Mouse (Mus musculus) forebrain, embryonic 16.5 days (tissue): Measurements from ENCODE around the gene Vmo1. TPM values are rescaled to one million over a fixed set of nuclear protein-coding genes. Genes with fewer than 3 reads are reported as not detected.

ENCODE experiments used
- ATAC-seq: fragments of 200-750 bp; cut with Nextera tagmentation; 2 replicates; pipeline ENCODE4 v1.8.0; 2017; ENCODE audit warnings: mild to moderate bottlenecking, moderate library complexity
- H3K27ac ChIP-seq: fragments of 300-500 bp; sonication (generic); 2 replicates; pipeline ENCODE4 v1.5.1; 2014; ENCODE audit warnings: low read length, control low read depth
- H3K27me3 ChIP-seq: fragments of 300-500 bp; sonication (generic); replicated peaks from 2 replicates; pipeline ENCODE4 v1.6.1; 2014; ENCODE audit warnings: low read length; ENCODE audit not compliant: control insufficient read depth, insufficient read depth
- H3K36me3 ChIP-seq: fragments of 300-500 bp; sonication (generic); 2 replicates; pipeline ENCODE4 v1.6.1; 2014; ENCODE audit not compliant: control insufficient read depth, insufficient read depth
- H3K4me1 ChIP-seq: fragments of 300-500 bp; sonication (generic); replicated peaks from 2 replicates; pipeline ENCODE4 v1.6.1; 2014; ENCODE audit warnings: low read length; ENCODE audit not compliant: control insufficient read depth, insufficient read depth
- H3K4me2 ChIP-seq: fragments of 300-500 bp; sonication (generic); 2 replicates; pipeline ENCODE4 v1.6.1; 2014; ENCODE audit warnings: mild to moderate bottlenecking, low read length, control low read depth
- H3K4me3 ChIP-seq: fragments of 300-500 bp; sonication (generic); replicated peaks from 2 replicates; pipeline ENCODE4 v1.5.1; 2014; ENCODE audit warnings: mild to moderate bottlenecking, low read length, control low read depth
- H3K9ac ChIP-seq: fragments of 300-500 bp; sonication (generic); replicated peaks from 2 replicates; pipeline ENCODE4 v1.6.1; 2014; ENCODE audit warnings: low read depth, low read length, control low read depth
- H3K9me3 ChIP-seq: fragments of 300-500 bp; sonication (generic); 2 replicates; pipeline ENCODE4 v1.6.1; 2016; ENCODE audit warnings: low read length; ENCODE audit not compliant: control insufficient read depth
- WGBS: fragments of 180-500 bp; shearing (Covaris S2); extraction: QIAGEN DNeasy Blood & Tissue Kit; methylation state at CpG from one replicate; pipeline ENCODE4 v1.1.7; 2014; 5-methylcytosine and 5-hydroxymethylcytosine counted together
- polyA plus RNA-seq: library from polyadenylated mRNA; unstranded; fragments of >200 nt; fragmentation: Nextera tagmentation; extraction: Ambion mirVana; gene quantifications from 2 replicates; pipeline ENCODE4 v1.2.1, GENCODE M21; 2015

The Vmo1 gene
- polyA plus RNA-seq, 1 experiment from 2014 or later, result not detected

GRCm38 (mm10) chr11:70511825-70512224 lies 2.6 kb downstream of the Vmo1 start:
- WGBS, result 88% methylated on average over 7 of the region's 7 CpGs
- Histone ChIP-seq H3K27ac (no peak overlapping the region), H3K9me3 (no peaks in the 10 kb centered on the region), H3K36me3 (no peaks in the 10 kb centered on the region), H3K4me2 (no peak overlapping the region), H3K27me3 (0 out of 2 replicates have a peak, but pooled peaks cover 2% of the 10 kb centered on the region), H3K4me3 (no peak overlapping the region), H3K9ac (no peak overlapping the region), H3K4me1 (peaks cover 4% of the 10 kb centered on the region; the same call in 1 of the 2 replicates)
- ATAC-seq, result no peak

- H3K4me3 ChIP-seq, result no peak overlapping the region
- no peak overlapping the region for H3K4me2 ChIP-seq
- H3K36me3 ChIP-seq, result no peaks in the 10 kb centered on the region
- H3K4me1 ChIP-seq, result peaks cover 4% of the 10 kb centered on the region; the same call in 1 of the 2 replicates
- 84% methylated on average over 2 of the region's 2 CpGs for WGBS
- H3K9me3 ChIP-seq, result no peaks in the 10 kb centered on the region
- no peak overlapping the region for H3K9ac ChIP-seq
- no peak overlapping the region for H3K27ac ChIP-seq
- no peak for ATAC-seq
- H3K27me3 ChIP-seq, result 0 out of 2 replicates have a peak, but pooled peaks cover 2% of the 10 kb centered on the region
These were observed 3.2 kb downstream of the Vmo1 start for GRCm38 (mm10) chr11:70511242-70511641.

- H3K36me3 ChIP-seq, result no peaks in the 10 kb centered on the region
- H3K9ac ChIP-seq, result peak overlapping the region; percentile 42; the same call in 1 of the 2 replicates
- H3K27me3 ChIP-seq, result 0 out of 2 replicates have a peak, but pooled peaks cover 2% of the 10 kb centered on the region
- peak overlapping the region; percentile 44 for H3K4me2 ChIP-seq
- ATAC-seq, result peak; percentile 52; the same call in 1 of the 2 replicates
- 8% methylated on average over 19 of the region's 19 CpGs for WGBS
- H3K27ac ChIP-seq, result no peak overlapping the region
- peaks cover 4% of the 10 kb centered on the region; the same call in 1 of the 2 replicates for H3K4me1 ChIP-seq
- H3K9me3 ChIP-seq, result no peaks in the 10 kb centered on the region
- 0 out of 2 replicates have a peak overlapping the region, but pooled peaks have one; percentile 14 for H3K4me3 ChIP-seq
These were observed 4.5 kb downstream of the Vmo1 start for GRCm38 (mm10) chr11:70509753-70510564.

- no peak overlapping the region for H3K4me3 ChIP-seq
- H3K27ac ChIP-seq, result no peak overlapping the region
- no peaks in the 10 kb centered on the region for H3K9me3 ChIP-seq
- 73% methylated on average over 7 of the region's 7 CpGs for WGBS
- ATAC-seq, result no peak
- H3K4me1 ChIP-seq, result peaks cover 4% of the 10 kb centered on the region; the same call in 1 of the 2 replicates
- no peaks in the 10 kb centered on the region for H3K36me3 ChIP-seq
- 0 out of 2 replicates have a peak, but pooled peaks cover 2% of the 10 kb centered on the region for H3K27me3 ChIP-seq
- no peak overlapping the region for H3K4me2 ChIP-seq
- H3K9ac ChIP-seq, result no peak overlapping the region
These were observed 7.4 kb downstream of the Vmo1 start for GRCm38 (mm10) chr11:70506962-70507515.

GRCm38 (mm10) chr11:70506385-70506784 lies 8.0 kb downstream of the Vmo1 start:
- ATAC-seq, result no peak
- Histone ChIP-seq H3K9me3 (no peaks in the 10 kb centered on the region), H3K9ac (no peak overlapping the region), H3K4me2 (no peak overlapping the region), H3K27ac (no peak overlapping the region), H3K27me3 (0 out of 2 replicates have a peak, but pooled peaks cover 2% of the 10 kb centered on the region), H3K36me3 (no peaks in the 10 kb centered on the region), H3K4me3 (no peak overlapping the region), H3K4me1 (peaks cover 4% of the 10 kb centered on the region; the same call in 1 of the 2 replicates)
- 30% methylated on average over 4 of the region's 4 CpGs for WGBS

GRCm38 (mm10) chr11:70504970-70505369 lies 9.4 kb downstream of the Vmo1 start, which contains the start of gene Tm4sf5:
Gene Tm4sf5 (plus strand): TSS chr11:70505244.
- WGBS, result 88% methylated on average over 9 of the region's 9 CpGs
- Histone ChIP-seq H3K9me3 (no peaks in the 10 kb centered on the region), H3K27me3 (0 out of 2 replicates have a peak, but pooled peaks cover 2% of the 10 kb centered on the region), H3K4me3 (no peak within 1 kb of the TSS), H3K4me2 (no peak within 1 kb of the TSS), H3K27ac (no peak within 1 kb of the TSS), H3K4me1 (peaks cover 2% of the 10 kb centered on the region; the same call in 1 of the 2 replicates), H3K9ac (no peak within 1 kb of the TSS), H3K36me3 (no peaks in the 10 kb centered on the region)
- no peak for ATAC-seq

GRCm38 (mm10) chr11:70502018-70502417 lies 12.4 kb downstream of the Vmo1 start:
- Histone ChIP-seq H3K4me3 (no peak overlapping the region), H3K9me3 (no peaks in the 10 kb centered on the region), H3K36me3 (no peaks in the 10 kb centered on the region), H3K9ac (no peak overlapping the region), H3K27me3 (no peaks in the 10 kb centered on the region), H3K27ac (no peak overlapping the region), H3K4me1 (no peaks in the 10 kb centered on the region), H3K4me2 (no peak overlapping the region)
- no peak for ATAC-seq
- WGBS, result 74% methylated on average over 3 of the region's 3 CpGs

GRCm38 (mm10) chr11:70500476-70500812 lies 14.0 kb downstream of the Vmo1 start:
- WGBS, result 94% methylated on average over 1 of the region's 1 CpGs
- no peaks in the 10 kb centered on the region for H3K4me1 ChIP-seq

More at GRCm38 (mm10) chr11:70500476-70500812, 14.0 kb downstream of the Vmo1 start:
- Histone ChIP-seq H3K9me3 (no peaks in the 10 kb centered on the region), H3K27me3 (no peaks in the 10 kb centered on the region), H3K9ac (no peak overlapping the region), H3K27ac (no peak overlapping the region), H3K36me3 (no peaks in the 10 kb centered on the region), H3K4me3 (no peak overlapping the region), H3K4me2 (no peak overlapping the region)
- no peak for ATAC-seq
